ENCODE assay signal across 20 mouse cellular contexts in the genomic region with DNA sequence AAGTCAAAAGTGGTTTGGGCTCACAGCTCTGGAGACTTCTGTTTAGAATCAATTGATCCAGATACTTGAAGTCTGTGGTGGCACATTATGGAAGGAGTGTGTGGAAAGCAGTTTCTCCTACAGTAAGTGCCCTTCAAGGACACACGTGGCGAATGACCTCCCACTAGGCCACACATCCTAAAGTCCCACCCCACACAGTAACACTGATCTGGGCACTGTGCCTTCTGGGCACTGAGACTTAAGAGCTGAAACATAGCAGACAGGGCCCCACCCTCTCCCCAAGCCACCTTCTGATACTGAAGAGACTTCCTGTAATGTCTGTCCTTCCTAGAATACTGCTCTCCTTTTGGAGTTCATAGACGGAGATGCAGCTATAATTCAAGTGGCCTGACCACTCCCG.
"Had no signal": no experiment of that assay in that cellular context is flagged by ENCODE, and none has a peak within 500 bp of the region (broad histone marks: within the 10 kb centered on the region; RNA-seq: fewer than 3 reads in every experiment).

No protein-coding gene starts in this region.

- H3K27ac ChIP-seq: midbrain, embryonic 10.5 days; midbrain, embryonic 12.5 days; neural tube, embryonic 13.5 days; neural tube, embryonic 15.5 days; stomach, embryonic 15.5 days; stomach, postnatal 0 days had no signal

- H3K9me3 ChIP-seq: midbrain, embryonic 10.5 days; midbrain, embryonic 12.5 days; neural tube, embryonic 13.5 days; neural tube, embryonic 15.5 days; stomach, embryonic 15.5 days had no signal

- H3K36me3 ChIP-seq: midbrain, embryonic 10.5 days; midbrain, embryonic 12.5 days; neural tube, embryonic 13.5 days; neural tube, embryonic 15.5 days; stomach, embryonic 15.5 days had no signal

- H3K27me3 ChIP-seq: midbrain, embryonic 12.5 days; neural tube, embryonic 13.5 days; neural tube, embryonic 15.5 days; stomach, embryonic 15.5 days had no signal

- DNase-seq: lung, embryonic 14.5 days; lung, postnatal 10 days; lung, postnatal 4 days; midbrain, embryonic 14.5 days; retina, postnatal 1 day; right cerebral cortex, adult 18-20 months; right cerebral cortex, postnatal 25 days; right cerebral cortex, postnatal 4 days; spleen, adult 18-20 months; thymus, adult 2 months; thymus, postnatal 25 days; thymus, postnatal 4 days had no signal

- ATAC-seq: midbrain, embryonic 16.5 days had no signal

- H3K4me1 ChIP-seq: midbrain, embryonic 10.5 days; midbrain, embryonic 12.5 days; neural tube, embryonic 13.5 days; neural tube, embryonic 15.5 days; stomach, embryonic 15.5 days had no signal

- H3K9ac ChIP-seq: lung, embryonic 14.5 days; midbrain, embryonic 12.5 days; neural tube, embryonic 13.5 days; neural tube, embryonic 15.5 days; stomach, embryonic 15.5 days had no signal

- H3K4me2 ChIP-seq: lung, embryonic 14.5 days; midbrain, embryonic 12.5 days; neural tube, embryonic 13.5 days; neural tube, embryonic 15.5 days; stomach, embryonic 15.5 days had no signal

- H3K4me3 ChIP-seq: midbrain, embryonic 10.5 days; midbrain, embryonic 12.5 days; myocyte; neural tube, embryonic 13.5 days; neural tube, embryonic 15.5 days; stomach, embryonic 15.5 days had no signal
